Mouse (Mus musculus): ENCODE measurements around the gene Luc7l3. TPM values are rescaled to one million over a fixed set of nuclear protein-coding genes. Genes with fewer than 3 reads are reported as not detected.

Gene Luc7l3
- polyA plus RNA-seq, 1 experiment from 2014 or later, result 35.8 TPM

GRCm38 (mm10) chr11:94246789-94247061, 75.1 kb downstream of the Luc7l3 start:
- Histone ChIP-seq H3K9me3 (ENCODE audit: low read length) (no peaks in the 10 kb centered on the region), H3K36me3 (replicated peaks; ENCODE audit: insufficient read depth, low read length) (no peaks in the 10 kb centered on the region), H3K4me3 (ENCODE audit: low read depth, low read length) (no peak overlapping the region), H3K27me3 (ENCODE audit: insufficient read depth, low read length) (0 out of 2 replicates have a peak, but pooled peaks cover 4% of the 10 kb centered on the region), H3K4me1 (ENCODE audit: insufficient read depth) (peaks cover 15% of the 10 kb centered on the region), H3K9ac (replicated peaks) (no peak overlapping the region), H3K27ac (ENCODE audit: low read depth) (no peak overlapping the region), H3K4me2 (ENCODE audit: low read depth, low read length) (no peak overlapping the region)
- TF ChIP-seq EP300 (IDR thresholded peaks at IDR 0.05; ENCODE audit: low read depth) (no peak), CTCF (IDR thresholded peaks at IDR 0.05; ENCODE audit: low read depth) (no peak)
- no peak for ATAC-seq
- DNase-seq, result no peak
- 65% methylated on average over 8 of the region's 8 CpGs for WGBS (ENCODE audit: insufficient replicate concordance)

- no peak for DNase-seq
These were observed 75.6 kb downstream of the Luc7l3 start, which contains the start of gene Wfikkn2 for GRCm38 (mm10) chr11:94245955-94246788. Gene Wfikkn2 (minus strand): TSS chr11:94246005.

GRCm38 (mm10) chr11:94244385-94244784, 77.4 kb downstream of the Luc7l3 start:
- no peak overlapping the region for H3K4me2 ChIP-seq (ENCODE audit: low read depth, low read length)
- H3K36me3 ChIP-seq (replicated peaks; ENCODE audit: insufficient read depth, low read length), result no peaks in the 10 kb centered on the region
- no peaks in the 10 kb centered on the region for H3K9me3 ChIP-seq (ENCODE audit: low read length)
- 0 out of 2 replicates have a peak, but pooled peaks cover 4% of the 10 kb centered on the region for H3K27me3 ChIP-seq (ENCODE audit: insufficient read depth, low read length)
- no peak for ATAC-seq
- TF ChIP-seq CTCF (IDR thresholded peaks at IDR 0.05; ENCODE audit: low read depth) (no peak), EP300 (IDR thresholded peaks at IDR 0.05; ENCODE audit: low read depth) (no peak)
- no peak overlapping the region for H3K4me3 ChIP-seq (ENCODE audit: low read depth, low read length)
- H3K9ac ChIP-seq (replicated peaks), result no peak overlapping the region
- peaks cover 17% of the 10 kb centered on the region for H3K4me1 ChIP-seq (ENCODE audit: insufficient read depth)
- 76% methylated on average over 9 of the region's 9 CpGs for WGBS (ENCODE audit: insufficient replicate concordance)
- DNase-seq, result no peak
- no peak overlapping the region for H3K27ac ChIP-seq (ENCODE audit: low read depth)

More at GRCm38 (mm10) chr11:94245955-94246788, 75.6 kb downstream of the Luc7l3 start, which contains the start of gene Wfikkn2:
- Histone ChIP-seq H3K36me3 (replicated peaks; ENCODE audit: insufficient read depth, low read length) (no peaks in the 10 kb centered on the region), H3K4me3 (ENCODE audit: low read depth, low read length) (no peak within 1 kb of the TSS), H3K27me3 (ENCODE audit: insufficient read depth, low read length) (0 out of 2 replicates have a peak, but pooled peaks cover 4% of the 10 kb centered on the region), H3K9ac (replicated peaks) (no peak within 1 kb of the TSS), H3K4me1 (ENCODE audit: insufficient read depth) (peaks cover 15% of the 10 kb centered on the region), H3K27ac (ENCODE audit: low read depth) (no peak within 1 kb of the TSS), H3K4me2 (ENCODE audit: low read depth, low read length) (no peak within 1 kb of the TSS), H3K9me3 (ENCODE audit: low read length) (no peaks in the 10 kb centered on the region)
- TF ChIP-seq CTCF (IDR thresholded peaks at IDR 0.05; ENCODE audit: low read depth) (no peak), EP300 (IDR thresholded peaks at IDR 0.05; ENCODE audit: low read depth) (no peak)
- 69% methylated on average over 17 of the region's 17 CpGs for WGBS (ENCODE audit: insufficient replicate concordance)
- no peak for ATAC-seq

- Histone ChIP-seq H3K9ac (replicated peaks) (peak overlapping the region; percentile 44; the same call in 1 of the 2 replicates), H3K27me3 (ENCODE audit: insufficient read depth, low read length) (0 out of 2 replicates have a peak, but pooled peaks cover 4% of the 10 kb centered on the region), H3K4me1 (ENCODE audit: insufficient read depth) (peaks cover 17% of the 10 kb centered on the region), H3K4me3 (ENCODE audit: low read depth, low read length) (peak overlapping the region; percentile 18; the same call in 1 of the 2 replicates), H3K9me3 (ENCODE audit: low read length) (no peaks in the 10 kb centered on the region), H3K27ac (ENCODE audit: low read depth) (no peak overlapping the region), H3K4me2 (ENCODE audit: low read depth, low read length) (peak overlapping the region; percentile 70), H3K36me3 (replicated peaks; ENCODE audit: insufficient read depth, low read length) (no peaks in the 10 kb centered on the region)
- 43% methylated on average over 15 of the region's 15 CpGs for WGBS (ENCODE audit: insufficient replicate concordance)
- TF ChIP-seq EP300 (IDR thresholded peaks at IDR 0.05; ENCODE audit: low read depth) (no peak), CTCF (IDR thresholded peaks at IDR 0.05; ENCODE audit: low read depth) (no peak)
- DNase-seq (no peak), ATAC-seq (peak; percentile 21; the same call in 1 of the 2 replicates)
These were observed 78.2 kb downstream of the Luc7l3 start for GRCm38 (mm10) chr11:94243422-94244180.

- Histone ChIP-seq H3K27me3 (ENCODE audit: insufficient read depth, low read length) (0 out of 2 replicates have a peak, but pooled peaks cover 4% of the 10 kb centered on the region), H3K9ac (replicated peaks) (peak overlapping the region; percentile 44), H3K9me3 (ENCODE audit: low read length) (no peaks in the 10 kb centered on the region), H3K4me3 (ENCODE audit: low read depth, low read length) (peak overlapping the region; percentile 18), H3K36me3 (replicated peaks; ENCODE audit: insufficient read depth, low read length) (no peaks in the 10 kb centered on the region), H3K4me2 (ENCODE audit: low read depth, low read length) (peak overlapping the region; percentile 70), H3K4me1 (ENCODE audit: insufficient read depth) (peaks cover 17% of the 10 kb centered on the region), H3K27ac (ENCODE audit: low read depth) (no peak overlapping the region)
- WGBS (ENCODE audit: insufficient replicate concordance), result 8% methylated on average over 28 of the region's 29 CpGs
- DNase-seq, result peak; percentile 47
- no peak for TF ChIP-seq CTCF (IDR thresholded peaks at IDR 0.05; ENCODE audit: low read depth)
- TF ChIP-seq EP300 (IDR thresholded peaks at IDR 0.05; ENCODE audit: low read depth), result no peak
- ATAC-seq, result peak; percentile 88
These were observed 78.9 kb downstream of the Luc7l3 start for GRCm38 (mm10) chr11:94242760-94243421.

All from liver, postnatal 0 days (tissue).